Mouse (Mus musculus) adrenal gland, postnatal 14 days (tissue): ENCODE measurements at regions not wholly inside any gene's neighbourhood (a gene's known extent, or its start where the extent isn't known, plus 50 kb on each side); places are given as distances from the start of the nearest gene placed in this dataset.
"Not testable (repeated sequence)": the region's sequence is repeated elsewhere in the genome, so short reads cannot be mapped to it uniquely, and the experiment has no call there.

Source experiments
- DNase-seq: peaks from one replicate; pipeline ENCODE4 v3.0.0; 2021; ENCODE audit warnings: mixed read lengths

GRCm38 (mm10) chr15:90291848-90292247 lies 67.7 kb downstream of the Alg10b start:
- DNase-seq = no peak

- no peak for DNase-seq
Observed at GRCm38 (mm10) chr15:90294353-90294922, 70.3 kb downstream of the Alg10b start.

GRCm38 (mm10) chr15:90298566-90298965 lies 74.5 kb downstream of the Alg10b start:
- DNase-seq = no peak

GRCm38 (mm10) chr15:90303393-90303792 lies 79.3 kb downstream of the Alg10b start:
- DNase-seq = no peak

- no peak for DNase-seq
Observed at GRCm38 (mm10) chr15:90305051-90305450, 80.9 kb downstream of the Alg10b start.

GRCm38 (mm10) chr15:90306866-90307265 lies 82.8 kb downstream of the Alg10b start:
- no peak for DNase-seq

- not testable (repeated sequence) for DNase-seq
Observed at GRCm38 (mm10) chr15:90308433-90308832, 84.3 kb downstream of the Alg10b start.

GRCm38 (mm10) chr15:90308869-90309268 lies 84.8 kb downstream of the Alg10b start:
- DNase-seq = no peak

GRCm38 (mm10) chr15:90309664-90310063 lies 85.6 kb downstream of the Alg10b start:
- no peak for DNase-seq

GRCm38 (mm10) chr15:90321774-90322173 lies 97.7 kb downstream of the Alg10b start:
- DNase-seq = no peak

- DNase-seq = no peak
Observed at GRCm38 (mm10) chr15:90333275-90333674, 109.2 kb downstream of the Alg10b start.

- DNase-seq = no peak
Observed at GRCm38 (mm10) chr15:90333766-90334165, 109.7 kb downstream of the Alg10b start.

GRCm38 (mm10) chr15:90334406-90334805 lies 110.3 kb downstream of the Alg10b start:
- DNase-seq = no peak

- peak; percentile 4 for DNase-seq
Observed at GRCm38 (mm10) chr15:90335506-90335905, 111.4 kb downstream of the Alg10b start.

- no peak for DNase-seq
Observed at GRCm38 (mm10) chr15:90340089-90340488, 116.0 kb downstream of the Alg10b start.

GRCm38 (mm10) chr15:90341261-90341660 lies 117.2 kb downstream of the Alg10b start:
- no peak for DNase-seq

GRCm38 (mm10) chr15:90343771-90344170 lies 119.7 kb downstream of the Alg10b start:
- no peak for DNase-seq

- DNase-seq = no peak
Observed at GRCm38 (mm10) chr15:90344956-90345355, 120.8 kb downstream of the Alg10b start.

GRCm38 (mm10) chr15:90346162-90346561 lies 122.1 kb downstream of the Alg10b start:
- DNase-seq = no peak

GRCm38 (mm10) chr15:90346757-90347156 lies 122.6 kb downstream of the Alg10b start:
- no peak for DNase-seq

GRCm38 (mm10) chr15:90351898-90352297 lies 127.8 kb downstream of the Alg10b start:
- no peak for DNase-seq

- no peak for DNase-seq
Observed at GRCm38 (mm10) chr15:90365656-90366055, 141.5 kb downstream of the Alg10b start.

- DNase-seq = no peak
Observed at GRCm38 (mm10) chr15:90377959-90378358, 153.8 kb downstream of the Alg10b start.

- no peak for DNase-seq
Observed at GRCm38 (mm10) chr15:90396961-90397360, 172.8 kb downstream of the Alg10b start.
